Mouse (Mus musculus) MEL (cell line): ENCODE data around the gene Foxn3. TPM values are rescaled to one million over a fixed set of nuclear protein-coding genes. Genes with fewer than 3 reads are reported as not detected.

Source experiments
- DNase-seq: peaks from one replicate; pipeline ENCODE4 v3.0.0; 2011; ENCODE audit warnings: low read depth, low spot score
- H3K27ac ChIP-seq: 2 replicates; pipeline ENCODE4 v1.5.1; 2012; ENCODE audit warnings: low read depth, mild to moderate bottlenecking, control low read depth, low read length, moderate library complexity; ENCODE audit not compliant: control insufficient read depth
- H3K27me3 ChIP-seq, 2 experiments: fragments of 150-350 bp in 1 of 2; sonication (generic) in 1 of 2; 2 replicates each; pipeline ENCODE4 v1.6.1; 2012; ENCODE audit warnings: low read length in 2 of 2, mild to moderate bottlenecking in 2 of 2, improper control_type of control experiment in 1 of 2, moderate library complexity in 1 of 2; ENCODE audit not compliant: insufficient read depth in 2 of 2, control insufficient read depth in 1 of 2
- H3K36me3 ChIP-seq, 2 experiments: 2 replicates each; pipeline ENCODE4 v1.6.1; 2012 to 2014; ENCODE audit warnings: low read length in 2 of 2, improper control_type of control experiment in 1 of 2, inconsistent platforms in 1 of 2, mild to moderate bottlenecking in 1 of 2; ENCODE audit not compliant: insufficient read depth in 2 of 2, control insufficient read depth in 1 of 2
- H3K4me1 ChIP-seq, 2 experiments: fragments of 150-350 bp in 1 of 2; sonication (generic) in 1 of 2; 2 replicates each; pipeline ENCODE4 v1.6.1; 2012; ENCODE audit warnings: low read length in 2 of 2, improper control_type of control experiment in 1 of 2, mild to moderate bottlenecking in 1 of 2; ENCODE audit not compliant: insufficient read depth in 2 of 2, control insufficient read depth in 1 of 2
- H3K4me3 ChIP-seq, 2 experiments: fragments of 150-350 bp in 1 of 2; sonication (generic) in 1 of 2; 2 replicates each; pipeline ENCODE4 v1.5.1; 2012; ENCODE audit warnings: low read depth in 2 of 2, low read length in 2 of 2, mild to moderate bottlenecking in 2 of 2, moderate library complexity in 2 of 2, control low read depth in 1 of 2, improper control_type of control experiment in 1 of 2; ENCODE audit not compliant: control insufficient read depth in 1 of 2, insufficient read depth in 1 of 2
- H3K79me2 ChIP-seq: 2 replicates; pipeline ENCODE4 v1.6.1; 2012; ENCODE audit warnings: mild to moderate bottlenecking, low read length, moderate library complexity; ENCODE audit not compliant: control insufficient read depth, poor library complexity, insufficient read depth
- H3K9ac ChIP-seq: 2 replicates; pipeline ENCODE4 v1.6.1; 2012; ENCODE audit warnings: low read depth, mild to moderate bottlenecking, control low read depth, low read length, moderate library complexity; ENCODE audit not compliant: control insufficient read depth, poor library complexity, severe bottlenecking
- H3K9me3 ChIP-seq: fragments of 150-350 bp; sonication (generic); replicated peaks from 2 replicates; pipeline ENCODE4 v1.6.1; 2012; ENCODE audit warnings: mild to moderate bottlenecking, low read length, improper control_type of control experiment, moderate library complexity; ENCODE audit not compliant: insufficient read depth
- CHD1 ChIP-seq: IDR thresholded peaks from 2 replicates; pipeline ENCODE4 v1.6.1; 2012; ENCODE audit warnings: low read depth, mild to moderate bottlenecking, inconsistent platforms, low read length, improper control_type of control experiment
- CHD2 ChIP-seq: IDR thresholded peaks from 2 replicates; pipeline ENCODE4 v1.6.1; 2011; ENCODE audit warnings: low read length, improper control_type of control experiment
- CTCF ChIP-seq, 3 experiments: IDR thresholded peaks in 2 of 3; conservative IDR thresholded peaks in 1 of 3; 2 replicates each; pipeline ENCODE4 v1.5.1; 2011 to 2012; ENCODE audit warnings: low read length in 3 of 3, low read depth in 2 of 3, mild to moderate bottlenecking in 2 of 3, improper control_type of control experiment in 1 of 3, inconsistent platforms in 1 of 3, mixed read lengths in 1 of 3, moderate library complexity in 1 of 3; ENCODE audit not compliant: control insufficient read depth in 1 of 3, insufficient read depth in 1 of 3, poor library complexity in 1 of 3, severe bottlenecking in 1 of 3
- E2F4 ChIP-seq: IDR thresholded peaks from 2 replicates; pipeline ENCODE4 v1.6.1; 2011; ENCODE audit warnings: low read depth, low read length, improper control_type of control experiment, borderline replicate concordance
- ELF1 ChIP-seq: IDR thresholded peaks from 2 replicates; pipeline ENCODE4 v1.6.1; 2014; ENCODE audit warnings: low read depth, mild to moderate bottlenecking, inconsistent platforms, low read length, improper control_type of control experiment, moderate library complexity
- ETS1 ChIP-seq: IDR thresholded peaks from 2 replicates; pipeline ENCODE4 v1.6.1; 2012; ENCODE audit warnings: low read depth, mild to moderate bottlenecking, inconsistent platforms, low read length, improper control_type of control experiment, moderate library complexity
- GABPA ChIP-seq: IDR thresholded peaks from 2 replicates; pipeline ENCODE4 v1.6.1; 2012; ENCODE audit warnings: low read depth, mild to moderate bottlenecking, inconsistent platforms, low read length, improper control_type of control experiment, moderate library complexity
- JUND ChIP-seq: IDR thresholded peaks from 2 replicates; pipeline ENCODE4 v1.6.1; 2011; ENCODE audit warnings: low read depth, mild to moderate bottlenecking, improper control_type of control experiment, low read length
- KAT2A ChIP-seq: conservative IDR thresholded peaks from 2 replicates; pipeline ENCODE4 v1.6.1; 2012; ENCODE audit warnings: low read depth, low read length, improper control_type of control experiment, inconsistent platforms
- MAX ChIP-seq: IDR thresholded peaks from 2 replicates; pipeline ENCODE4 v1.6.1; 2011; ENCODE audit warnings: low read length, improper control_type of control experiment
- MXI1 ChIP-seq: IDR thresholded peaks from 2 replicates; pipeline ENCODE4 v1.6.1; 2011; ENCODE audit warnings: mild to moderate bottlenecking, low read depth, low read length, improper control_type of control experiment
- MYC ChIP-seq: IDR thresholded peaks from 2 replicates; pipeline ENCODE4 v1.6.1; 2011; ENCODE audit warnings: low read depth, mild to moderate bottlenecking, low read length, improper control_type of control experiment, moderate library complexity
- NELFE ChIP-seq: IDR thresholded peaks from 2 replicates; pipeline ENCODE4 v1.6.1; 2011; ENCODE audit warnings: low read depth, low read length, improper control_type of control experiment
- POLR2A ChIP-seq, 2 experiments: IDR thresholded peaks; 2 replicates each; pipeline ENCODE4 v1.6.1; 2011 to 2012; ENCODE audit warnings: low read length in 2 of 2, mild to moderate bottlenecking in 2 of 2, control low read depth in 1 of 2, improper control_type of control experiment in 1 of 2, low read depth in 1 of 2, moderate library complexity in 1 of 2; ENCODE audit not compliant: control insufficient read depth in 1 of 2, insufficient read depth in 1 of 2, poor library complexity in 1 of 2
- POLR2AphosphoS2 ChIP-seq: IDR thresholded peaks from 2 replicates; pipeline ENCODE4 v1.6.1; 2011; ENCODE audit warnings: low read length, improper control_type of control experiment
- POLR2AphosphoS5 ChIP-seq: IDR thresholded peaks from 2 replicates; pipeline ENCODE4 v1.6.1; 2012; ENCODE audit warnings: low read depth, borderline replicate concordance, mild to moderate bottlenecking, inconsistent platforms, low read length, moderate library complexity, mixed read lengths
- RCOR1 ChIP-seq: IDR thresholded peaks from 2 replicates; pipeline ENCODE4 v1.6.1; 2012; ENCODE audit warnings: low read depth, mild to moderate bottlenecking, inconsistent platforms, low read length, improper control_type of control experiment
- SIN3A ChIP-seq: IDR thresholded peaks from 2 replicates; pipeline ENCODE4 v1.6.1; 2012; ENCODE audit warnings: low read length, improper control_type of control experiment, inconsistent platforms
- SMC3 ChIP-seq: IDR thresholded peaks from 2 replicates; pipeline ENCODE4 v1.6.1; 2011; ENCODE audit warnings: low read depth, low read length, improper control_type of control experiment
- TAL1 ChIP-seq: IDR thresholded peaks from 2 replicates; pipeline ENCODE4 v1.6.1; 2012; ENCODE audit warnings: mild to moderate bottlenecking, inconsistent platforms, low read length, moderate library complexity, mixed read lengths
- TBP ChIP-seq: IDR thresholded peaks from 2 replicates; pipeline ENCODE4 v1.8.0; 2011; ENCODE audit warnings: low read depth, low read length, improper control_type of control experiment
- TCF12 ChIP-seq: IDR thresholded peaks from 2 replicates; pipeline ENCODE4 v1.6.1; 2014; ENCODE audit warnings: low read depth, mild to moderate bottlenecking, inconsistent platforms, low read length, improper control_type of control experiment, moderate library complexity
- ZKSCAN1 ChIP-seq: IDR thresholded peaks from 2 replicates; pipeline ENCODE4 v1.6.1; 2012; ENCODE audit warnings: low read depth, mild to moderate bottlenecking, inconsistent platforms, low read length, improper control_type of control experiment, moderate library complexity
- ZMIZ1 ChIP-seq: IDR thresholded peaks from 2 replicates; pipeline ENCODE4 v1.6.1; 2012; ENCODE audit warnings: low read depth, mild to moderate bottlenecking, inconsistent platforms, low read length, improper control_type of control experiment, moderate library complexity
- ZNF384 ChIP-seq: IDR thresholded peaks from 2 replicates; pipeline ENCODE4 v1.6.1; 2012; ENCODE audit warnings: low read depth, mild to moderate bottlenecking, inconsistent platforms, low read length, improper control_type of control experiment
- polyA plus RNA-seq, 2 experiments: library from polyadenylated mRNA; stranded (reverse) in 1 of 2; unstranded in 1 of 2; fragments of >175 nt in 1 of 2; fragments of >200 nt in 1 of 2; gene quantifications; 2 replicates each; pipeline versions ENCODE4 v1.2.1 to v1.2.4; 2012; ENCODE audit warnings: low replicate concordance in 2 of 2, low read depth in 1 of 2; ENCODE audit not compliant: insufficient read length in 2 of 2, insufficient read depth in 1 of 2, missing spikeins in 1 of 2
- total RNA-seq: library from RNA; depleted of rRNA; stranded (reverse); fragments of 300-350 nt; gene quantifications from 2 replicates; pipeline ENCODE4 v1.2.3, GENCODE M21; 2012

Gene Foxn3
- total and polyA plus RNA-seq, 3 experiments = 15.5 to 22.8 TPM; not detected in 1

- Histone ChIP-seq H3K27ac (no peak overlapping the region), H3K79me2 (no peaks in the 10 kb centered on the region)
- no peak for TF ChIP-seq ZMIZ1
- TF ChIP-seq SIN3A = no peak
- no peak for TF ChIP-seq ETS1
- TF ChIP-seq ELF1 = no peak
- no peak for TF ChIP-seq KAT2A
- no peak for TF ChIP-seq CHD1
- TF ChIP-seq E2F4 = no peak
- TF ChIP-seq CHD2 = no peak
- no peak for TF ChIP-seq CTCF (IDR thresholded peaks at IDR 0.05 in 2 of 3, conservative IDR thresholded peaks at IDR 0.05 in 1 of 3; ENCODE audit: control insufficient read depth in 1 of 3, insufficient read depth in 1 of 3, low read depth in 2 of 3, low read length in 3 of 3, poor library complexity in 1 of 3, severe bottlenecking in 1 of 3)
- no peak for TF ChIP-seq TBP
- TF ChIP-seq TCF12 = no peak
- TF ChIP-seq ZNF384 = no peak
- no peak for TF ChIP-seq POLR2A (IDR thresholded peaks at IDR 0.05; ENCODE audit: control insufficient read depth in 1 of 2, insufficient read depth in 1 of 2, low read depth in 1 of 2, low read length in 2 of 2, poor library complexity in 1 of 2)
- no peak for TF ChIP-seq POLR2AphosphoS2
- TF ChIP-seq ZKSCAN1 = no peak
- TF ChIP-seq MXI1 = no peak
- TF ChIP-seq, all 39 proteins: peak for 0
- Histone ChIP-seq H3K27me3 (no peaks in the 10 kb centered on the region), H3K9me3 (no peaks in the 10 kb centered on the region), H3K9ac (no peak overlapping the region), H3K36me3 (no peaks in the 10 kb centered on the region; a peak in 2 of 4 replicates), H3K4me3 (no peak overlapping the region), H3K4me1 (no peaks in the 10 kb centered on the region)
- DNase-seq = no peak
Measured at GRCm38 (mm10) chr12:99510759-99511158, 52.6 kb downstream of the Foxn3 start.

- peaks cover 0 to 6% of the 10 kb centered on the region in 2 experiments; a peak in 3 of 4 replicates for H3K36me3 ChIP-seq
- no peaks in the 10 kb centered on the region for H3K27me3 ChIP-seq
- DNase-seq = no peak
- H3K4me1 ChIP-seq = peaks cover 1 to 2% of the 10 kb centered on the region in 2 experiments; a peak in 2 of 4 replicates
- H3K4me3 ChIP-seq = no peak overlapping the region
- no peak overlapping the region for H3K9ac ChIP-seq
- TF ChIP-seq SMC3 (no peak), KAT2A (no peak), MYC (no peak), NELFE (no peak), POLR2AphosphoS5 (no peak), JUND (no peak), MAX (no peak), RCOR1 (no peak), ZKSCAN1 (no peak), TAL1 (no peak), ZNF384 (no peak), ZMIZ1 (no peak), POLR2A (IDR thresholded peaks at IDR 0.05; ENCODE audit: control insufficient read depth in 1 of 2, insufficient read depth in 1 of 2, low read depth in 1 of 2, low read length in 2 of 2, poor library complexity in 1 of 2) (no peak), TCF12 (no peak), GABPA (no peak)
- no peak overlapping the region for H3K27ac ChIP-seq
- no peaks in the 10 kb centered on the region; the same call in 1 of the 2 replicates for H3K79me2 ChIP-seq
- H3K9me3 ChIP-seq = no peaks in the 10 kb centered on the region
Measured at GRCm38 (mm10) chr12:99502225-99502624, 61.2 kb downstream of the Foxn3 start.
